ENCODE assay signal across 18 mouse cellular contexts in genomic region chr4:59464661-59465060, GRCm38 (mm10).
"Had no signal": no experiment of that assay in that cellular context is flagged by ENCODE, and none has a peak within 500 bp of the region (broad histone marks: within the 10 kb centered on the region; RNA-seq: fewer than 3 reads in every experiment).

No protein-coding gene starts in this region.

- DNase-seq: kidney, adult 2 months; kidney, postnatal 25 days; layer of hippocampus, adult 9-11 months; lung, adult 18-20 months; lung, postnatal 10 days; lung, postnatal 36 days; midbrain, embryonic 14.5 days; right cerebral cortex, adult 18-20 months; right cerebral cortex, postnatal 14 days; right cerebral cortex, postnatal 4 days; thymus, adult 2 months had no signal

- H3K4me3 ChIP-seq: layer of hippocampus, adult 2 months; left cerebral cortex, adult 2 months; liver, embryonic 12.5 days; liver, embryonic 15.5 days; lung, embryonic 15.5 days had no signal

- H3K9ac ChIP-seq: liver, embryonic 12.5 days; liver, embryonic 15.5 days; lung, embryonic 15.5 days had no signal

- H3K9me3 ChIP-seq: liver, embryonic 12.5 days; liver, embryonic 15.5 days; lung, embryonic 15.5 days had no signal

- H3K36me3 ChIP-seq: liver, embryonic 12.5 days; liver, embryonic 15.5 days; lung, embryonic 15.5 days had no signal

- H3K27ac ChIP-seq: kidney, postnatal 0 days; layer of hippocampus, adult 2 months; left cerebral cortex, adult 2 months; liver, embryonic 12.5 days; liver, embryonic 15.5 days; lung, embryonic 15.5 days; stomach, postnatal 0 days had no signal
